Mouse (Mus musculus) activated CD4-positive, CD25-positive, alpha-beta regulatory T cell, adult 4 months (primary cell): ENCODE data around the gene Als2cr12. TPM values are rescaled to one million over a fixed set of nuclear protein-coding genes. Genes with fewer than 3 reads are reported as not detected.
"Not testable (repeated sequence)": the region's sequence is repeated elsewhere in the genome, so short reads cannot be mapped to it uniquely, and the experiment has no call there.

Source experiments
- ATAC-seq: one replicate; pipeline ENCODE4 v1.8.0; 2017
- polyA plus RNA-seq, 2 experiments: library from polyadenylated mRNA; unstranded; fragments of 100-300 nt; shearing (Covaris generic); gene quantifications; one replicate each; pipeline ENCODE4 v1.2.1; 2017

Als2cr12 gene
- polyA plus RNA-seq = not detected

GRCm38 (mm10) chr1:58695810-58696209, at the start of gene Als2cr12:
Gene Als2cr12 (minus strand): TSS chr1:58695989.
- not testable (repeated sequence) for ATAC-seq

GRCm38 (mm10) chr1:58744645-58745044, 48.9 kb upstream of the Als2cr12 start:
- no peak for ATAC-seq

GRCm38 (mm10) chr1:58743252-58743651, 47.5 kb upstream of the Als2cr12 start:
- ATAC-seq = peak; percentile 48

GRCm38 (mm10) chr1:58742571-58743021, 46.8 kb upstream of the Als2cr12 start:
- ATAC-seq = peak; percentile 61

GRCm38 (mm10) chr1:58739529-58739928, 43.7 kb upstream of the Als2cr12 start:
- no peak for ATAC-seq

GRCm38 (mm10) chr1:58736968-58737367, 41.2 kb upstream of the Als2cr12 start:
- ATAC-seq = no peak

GRCm38 (mm10) chr1:58735962-58736361, 40.2 kb upstream of the Als2cr12 start:
- ATAC-seq = peak; percentile 50

GRCm38 (mm10) chr1:58734043-58734920, 38.5 kb upstream of the Als2cr12 start:
- peak; percentile 72 for ATAC-seq

GRCm38 (mm10) chr1:58733636-58734035, 37.8 kb upstream of the Als2cr12 start:
- ATAC-seq = no peak

GRCm38 (mm10) chr1:58728590-58728868, 32.7 kb upstream of the Als2cr12 start:
- ATAC-seq = no peak

GRCm38 (mm10) chr1:58727747-58728589, 32.2 kb upstream of the Als2cr12 start:
- ATAC-seq = no peak

GRCm38 (mm10) chr1:58727019-58727746, 31.4 kb upstream of the Als2cr12 start:
- ATAC-seq = peak; percentile 37

GRCm38 (mm10) chr1:58725767-58726166, 30.0 kb upstream of the Als2cr12 start:
- ATAC-seq = peak; percentile 17

GRCm38 (mm10) chr1:58725095-58725494, 29.3 kb upstream of the Als2cr12 start:
- ATAC-seq = no peak

GRCm38 (mm10) chr1:58724533-58724932, 28.7 kb upstream of the Als2cr12 start:
- ATAC-seq = no peak

- no peak for ATAC-seq
These were observed 28.1 kb upstream of the Als2cr12 start for GRCm38 (mm10) chr1:58723809-58724405.

- no peak for ATAC-seq
These were observed 27.4 kb upstream of the Als2cr12 start for GRCm38 (mm10) chr1:58723062-58723808.

GRCm38 (mm10) chr1:58722115-58722938, 26.5 kb upstream of the Als2cr12 start:
- ATAC-seq = peak; percentile 12

- ATAC-seq = peak; percentile 69
These were observed 25.2 kb upstream of the Als2cr12 start for GRCm38 (mm10) chr1:58720988-58721387.

- ATAC-seq = no peak
These were observed 24.3 kb upstream of the Als2cr12 start for GRCm38 (mm10) chr1:58720090-58720489.
